Mouse (Mus musculus) stomach, embryonic 14.5 days (tissue): ENCODE measurements at regions not wholly inside any gene's neighbourhood (a gene's known extent, or its start where the extent isn't known, plus 50 kb on each side); places are given as distances from the start of the nearest gene placed in this dataset.

Experiments used
- ATAC-seq: fragments of 200-750 bp; cut with Nextera tagmentation; 2 replicates; pipeline ENCODE4 v1.8.0; 2017; ENCODE audit warnings: low read depth, moderate TSS enrichment; ENCODE audit not compliant: insufficient number of reproducible peaks, insufficient read depth, low FRiP score
- H3K27ac ChIP-seq: fragments of 300-500 bp; sonication (generic); 2 replicates; pipeline ENCODE4 v1.5.1; 2014; ENCODE audit warnings: mild to moderate bottlenecking, low read length, moderate library complexity, mixed read lengths
- H3K27me3 ChIP-seq: fragments of 300-500 bp; sonication (generic); 2 replicates; pipeline ENCODE4 v1.6.1; 2014; ENCODE audit warnings: low read length, control low read depth, mixed read lengths; ENCODE audit not compliant: control insufficient read depth, insufficient read depth
- H3K36me3 ChIP-seq: fragments of 300-500 bp; sonication (generic); 2 replicates; pipeline ENCODE4 v1.6.1; 2014; ENCODE audit warnings: mild to moderate bottlenecking, control low read depth, low read length, moderate library complexity, mixed read lengths; ENCODE audit not compliant: control insufficient read depth, insufficient read depth
- H3K4me1 ChIP-seq: fragments of 300-500 bp; sonication (generic); 2 replicates; pipeline ENCODE4 v1.6.1; 2014; ENCODE audit warnings: low read length, control low read depth, mixed read lengths; ENCODE audit not compliant: control insufficient read depth, insufficient read depth
- H3K4me2 ChIP-seq: fragments of 300-500 bp; sonication (generic); replicated peaks from 2 replicates; pipeline ENCODE4 v1.6.1; 2014; ENCODE audit warnings: low read depth, low read length, control low read depth
- H3K4me3 ChIP-seq: fragments of 300-500 bp; sonication (generic); 2 replicates; pipeline ENCODE4 v1.5.1; 2014; ENCODE audit warnings: low read depth, low read length, control low read depth
- H3K9ac ChIP-seq: fragments of 300-500 bp; sonication (generic); replicated peaks from 2 replicates; pipeline ENCODE4 v1.6.1; 2014; ENCODE audit warnings: low read depth, mild to moderate bottlenecking, control low read depth, low read length, moderate library complexity, mixed read lengths
- H3K9me3 ChIP-seq: fragments of 300-500 bp; sonication (generic); 2 replicates; pipeline ENCODE4 v1.6.1; 2016; ENCODE audit warnings: low read depth, low read length, control low read depth; ENCODE audit not compliant: control insufficient read depth
- WGBS: fragments of 180-500 bp; shearing (Covaris S2); extraction: QIAGEN DNeasy Blood & Tissue Kit; methylation state at CpG from one replicate; pipeline ENCODE4 v1.1.7; 2014; 5-methylcytosine and 5-hydroxymethylcytosine counted together

DNA sequence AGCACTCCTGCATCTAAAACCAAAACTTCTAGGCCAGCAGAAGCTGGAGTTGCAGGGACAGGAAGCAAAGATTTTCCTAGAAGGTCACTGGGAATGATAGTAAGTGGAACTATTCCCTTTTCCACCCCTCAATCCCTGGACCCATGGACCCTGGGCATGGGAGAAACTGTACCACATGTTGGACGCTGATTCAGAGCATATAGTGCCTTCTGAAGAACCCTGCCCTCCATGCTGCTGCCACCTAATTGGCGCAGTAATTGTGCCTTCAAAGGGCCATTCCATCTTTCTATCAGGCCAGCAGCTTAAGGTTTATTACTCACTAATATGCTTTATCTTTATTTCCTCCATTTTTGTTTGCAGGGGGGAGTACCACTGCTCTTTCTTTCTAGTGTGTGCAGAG is 516.8 kb downstream of the Plekhb2 start:
- ATAC-seq: no peak
- Histone ChIP-seq H3K9ac (no peak overlapping the region), H3K4me3 (no peak overlapping the region), H3K27ac (no peak overlapping the region), H3K4me1 (no peaks in the 10 kb centered on the region), H3K4me2 (no peak overlapping the region), H3K27me3 (no peaks in the 10 kb centered on the region), H3K36me3 (no peaks in the 10 kb centered on the region), H3K9me3 (no peaks in the 10 kb centered on the region)
- 78% methylated on average over 2 of the region's 2 CpGs for WGBS

DNA sequence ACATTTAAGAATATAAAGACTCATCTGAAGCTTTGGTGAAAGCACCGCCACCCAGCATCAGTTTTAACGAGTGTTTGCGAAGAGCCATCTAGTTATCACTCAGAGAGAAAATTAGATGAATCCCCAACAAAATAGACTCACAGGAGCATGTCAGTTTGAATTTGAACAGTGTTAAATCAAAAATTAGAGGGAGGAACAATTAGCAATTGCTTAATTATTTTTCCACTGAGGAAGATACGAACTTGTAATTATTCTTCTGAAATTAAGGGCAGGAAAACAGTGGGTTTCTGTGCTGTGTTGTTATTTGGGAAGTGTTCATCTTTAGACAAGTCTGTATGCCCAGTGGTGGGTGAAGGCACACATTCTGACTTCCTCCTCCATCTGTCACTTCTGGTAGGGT is 523.0 kb downstream of the Plekhb2 start:
- no peak overlapping the region for H3K4me2 ChIP-seq
- no peaks in the 10 kb centered on the region for H3K9me3 ChIP-seq
- WGBS: 90% methylated on average over 4 of the region's 4 CpGs
- no peak overlapping the region for H3K27ac ChIP-seq
- no peak overlapping the region for H3K9ac ChIP-seq
- H3K4me1 ChIP-seq: no peaks in the 10 kb centered on the region
- no peaks in the 10 kb centered on the region for H3K27me3 ChIP-seq
- no peak for ATAC-seq
- no peak overlapping the region for H3K4me3 ChIP-seq
- no peaks in the 10 kb centered on the region for H3K36me3 ChIP-seq

DNA sequence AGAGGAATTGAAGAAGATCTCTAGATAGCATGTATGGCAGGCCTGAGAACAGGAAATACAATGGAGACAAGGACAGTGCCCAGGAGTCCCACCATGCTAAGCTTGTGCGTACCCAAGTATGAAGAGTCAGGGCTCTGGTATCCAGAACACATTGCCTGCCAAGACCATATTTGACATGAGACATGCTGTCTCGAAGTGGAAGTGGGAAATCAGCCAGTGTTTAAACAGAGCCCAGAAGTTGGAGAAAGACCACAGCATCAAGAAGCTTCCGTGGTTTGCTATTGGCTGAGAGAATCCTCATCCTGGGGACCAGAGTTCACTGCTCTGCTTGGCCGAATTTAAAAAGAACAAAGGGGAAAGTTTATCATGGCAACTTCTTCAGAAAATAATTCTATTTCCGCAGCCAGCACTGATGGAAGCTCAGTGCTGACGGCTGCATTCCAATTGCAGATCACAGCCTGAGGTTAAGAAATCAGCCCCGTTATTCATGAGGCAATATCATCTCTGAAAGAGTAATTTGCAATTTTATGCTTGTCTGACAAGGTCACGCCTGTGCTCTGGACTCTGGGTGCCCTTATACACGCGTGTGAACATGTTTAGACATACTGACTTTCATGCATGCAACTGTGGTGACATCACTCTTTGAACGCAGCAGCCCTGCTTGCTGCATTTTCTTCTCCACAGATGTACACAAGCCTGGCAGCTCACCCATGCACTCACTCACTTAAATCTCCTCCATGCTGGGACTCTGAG is 531.0 kb downstream of the Plekhb2 start:
- H3K9ac ChIP-seq: no peak overlapping the region
- H3K4me1 ChIP-seq: no peaks in the 10 kb centered on the region
- WGBS: 58% methylated on average over 11 of the region's 11 CpGs
- no peaks in the 10 kb centered on the region for H3K27me3 ChIP-seq
- no peak for ATAC-seq
- no peak overlapping the region for H3K4me3 ChIP-seq
- no peak overlapping the region for H3K4me2 ChIP-seq
- H3K27ac ChIP-seq: no peak overlapping the region
- no peaks in the 10 kb centered on the region for H3K9me3 ChIP-seq
- H3K36me3 ChIP-seq: no peaks in the 10 kb centered on the region

DNA sequence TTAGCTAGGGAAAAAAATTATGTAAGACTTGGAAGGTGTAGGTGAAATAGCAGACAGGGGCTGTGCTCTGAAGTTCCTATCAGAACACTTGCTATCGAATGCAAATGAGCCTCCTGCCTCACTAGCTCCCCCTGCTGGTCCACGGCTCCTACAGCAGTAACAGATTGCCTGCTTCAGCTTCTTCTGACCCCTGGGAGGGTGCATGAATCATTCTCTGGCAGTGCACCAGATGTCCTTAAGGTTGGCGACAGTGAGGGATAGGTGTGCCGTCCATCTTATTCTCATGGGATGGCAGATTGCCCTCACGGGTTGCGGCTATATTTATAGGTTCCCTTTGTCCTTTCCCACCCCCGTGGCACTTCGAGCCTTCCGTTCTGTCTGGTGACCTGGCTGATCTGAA is 535.7 kb downstream of the Plekhb2 start:
- Histone ChIP-seq H3K4me2 (no peak overlapping the region), H3K4me3 (no peak overlapping the region), H3K36me3 (no peaks in the 10 kb centered on the region), H3K4me1 (no peaks in the 10 kb centered on the region), H3K27ac (no peak overlapping the region), H3K9ac (no peak overlapping the region), H3K27me3 (no peaks in the 10 kb centered on the region), H3K9me3 (no peaks in the 10 kb centered on the region)
- ATAC-seq: no peak
- 25% methylated on average over 9 of the region's 9 CpGs for WGBS

DNA sequence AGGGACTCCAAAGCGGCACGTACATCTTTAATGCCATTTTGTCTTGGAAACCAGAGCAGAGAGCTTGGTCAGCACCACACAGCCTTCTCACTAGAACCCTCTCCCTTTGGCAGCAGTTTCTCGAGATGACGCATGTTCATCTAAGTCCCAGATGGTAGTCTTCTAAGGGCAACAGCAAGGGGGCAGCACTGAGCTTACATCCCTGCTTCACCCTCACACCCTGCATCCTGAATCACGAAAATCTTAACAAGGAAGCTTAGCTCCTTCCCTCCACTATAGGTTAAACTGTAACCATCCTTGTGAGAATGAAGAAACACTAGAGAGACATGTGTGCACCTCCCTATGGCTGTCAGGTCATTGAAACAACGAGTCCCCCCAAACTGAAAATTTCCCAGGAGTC is 538.4 kb downstream of the Plekhb2 start:
- H3K4me2 ChIP-seq: no peak overlapping the region
- H3K27me3 ChIP-seq: no peaks in the 10 kb centered on the region
- H3K9me3 ChIP-seq: no peaks in the 10 kb centered on the region
- no peaks in the 10 kb centered on the region for H3K4me1 ChIP-seq
- no peak overlapping the region for H3K9ac ChIP-seq
- no peaks in the 10 kb centered on the region for H3K36me3 ChIP-seq
- WGBS: 33% methylated on average over 6 of the region's 6 CpGs
- no peak for ATAC-seq
- no peak overlapping the region for H3K4me3 ChIP-seq
- no peak overlapping the region for H3K27ac ChIP-seq

DNA sequence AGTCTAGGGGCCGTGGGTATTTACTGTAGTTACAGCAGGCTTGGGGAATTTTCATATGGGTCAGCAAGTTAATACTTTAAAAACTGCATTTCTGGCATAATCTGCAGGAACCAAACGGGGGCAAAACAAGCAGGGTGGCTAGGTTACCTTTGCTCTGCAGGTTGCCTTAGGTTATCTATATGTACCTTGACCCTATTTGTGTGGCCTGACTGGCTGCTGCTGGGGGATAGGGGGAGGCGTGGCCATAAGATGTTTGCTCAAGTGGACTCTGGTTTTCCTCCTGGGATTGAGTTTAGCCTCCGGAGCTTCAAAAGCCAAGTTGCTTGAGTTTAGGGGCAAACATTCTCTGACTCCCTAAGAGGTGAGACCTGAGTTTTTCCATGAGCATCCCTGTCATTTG is 540.6 kb downstream of the Plekhb2 start:
- no peak for ATAC-seq
- Histone ChIP-seq H3K4me2 (no peak overlapping the region), H3K9ac (no peak overlapping the region), H3K27me3 (no peaks in the 10 kb centered on the region), H3K36me3 (no peaks in the 10 kb centered on the region), H3K9me3 (no peaks in the 10 kb centered on the region), H3K4me1 (no peaks in the 10 kb centered on the region), H3K27ac (no peak overlapping the region), H3K4me3 (no peak overlapping the region)
- WGBS: 61% methylated on average over 4 of the region's 4 CpGs

DNA sequence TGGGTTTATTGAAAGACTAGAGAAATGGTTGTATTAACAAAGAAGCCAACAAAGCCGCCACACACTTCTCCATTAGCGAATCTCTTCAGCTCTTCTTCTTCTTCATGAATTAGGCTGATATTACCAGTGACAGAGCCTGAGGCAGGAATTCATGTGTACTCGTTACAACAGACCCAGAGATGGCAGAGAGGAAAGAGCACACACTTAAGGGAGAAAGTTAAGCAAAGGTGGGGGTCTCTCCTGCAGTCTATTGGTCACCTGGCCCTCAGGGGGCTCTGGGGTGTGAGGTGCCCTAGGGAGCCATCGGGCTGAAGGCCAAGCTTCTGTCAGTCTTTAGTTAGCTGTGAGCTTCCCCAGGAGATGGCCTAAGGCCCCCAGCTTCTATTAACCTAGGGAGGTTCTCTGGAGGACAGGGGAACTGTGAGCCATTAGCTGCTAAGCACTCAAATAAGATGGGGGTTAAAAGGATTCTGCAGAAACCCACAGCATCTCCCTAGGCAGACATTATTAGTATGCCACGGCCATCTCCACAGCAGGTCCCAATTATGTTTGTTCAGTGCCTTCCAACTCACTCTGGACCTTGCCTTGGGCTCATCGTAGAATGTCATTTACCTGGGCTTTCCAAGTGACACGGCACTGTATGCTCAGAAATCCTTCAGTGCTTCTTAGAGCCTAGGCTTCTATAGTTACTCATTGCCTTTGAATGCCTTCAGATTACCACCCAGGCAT is 541.2 kb downstream of the Plekhb2 start:
- ATAC-seq: no peak

DNA sequence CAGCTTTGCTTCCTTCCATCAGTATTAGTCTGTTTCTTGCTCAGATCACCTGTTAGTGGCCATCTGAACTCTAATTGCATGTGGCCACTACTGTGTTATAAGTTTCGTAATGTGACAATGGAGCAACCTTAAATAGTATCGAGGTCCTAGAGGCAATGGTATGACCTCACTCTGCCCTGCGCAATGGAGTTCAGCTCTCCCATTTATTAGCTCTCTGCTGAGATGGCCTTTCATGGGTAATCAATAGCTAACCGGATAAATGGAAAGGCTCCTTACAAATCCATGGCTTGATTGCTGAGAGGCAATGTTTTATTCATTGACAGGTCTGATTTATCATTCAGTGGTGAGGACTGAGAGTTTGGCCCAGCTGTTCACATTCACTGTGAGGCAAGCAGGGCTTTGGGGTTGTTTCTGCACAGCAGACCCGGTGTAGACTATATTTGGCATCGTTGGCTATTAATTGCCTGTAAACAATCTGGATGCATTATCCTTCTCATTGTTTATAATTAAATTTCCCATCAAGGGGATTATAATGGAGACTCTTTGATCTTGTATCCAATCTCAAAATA is 543.9 kb downstream of the Plekhb2 start:
- no peak for ATAC-seq
- Histone ChIP-seq H3K4me3 (no peak overlapping the region), H3K4me1 (no peaks in the 10 kb centered on the region), H3K27ac (no peak overlapping the region), H3K9ac (no peak overlapping the region), H3K4me2 (no peak overlapping the region), H3K27me3 (no peaks in the 10 kb centered on the region), H3K9me3 (no peaks in the 10 kb centered on the region), H3K36me3 (no peaks in the 10 kb centered on the region)
- 81% methylated on average over 6 of the region's 6 CpGs for WGBS

More for the DNA sequence above, 541.2 kb downstream of the Plekhb2 start:
- H3K27ac ChIP-seq: no peak overlapping the region
- H3K9me3 ChIP-seq: no peaks in the 10 kb centered on the region
- no peak overlapping the region for H3K4me3 ChIP-seq
- no peaks in the 10 kb centered on the region for H3K4me1 ChIP-seq
- no peaks in the 10 kb centered on the region for H3K27me3 ChIP-seq
- H3K9ac ChIP-seq: no peak overlapping the region
- H3K4me2 ChIP-seq: no peak overlapping the region
- no peaks in the 10 kb centered on the region for H3K36me3 ChIP-seq
- 79% methylated on average over 7 of the region's 7 CpGs for WGBS
